Mouse (Mus musculus) spleen, adult 2 months (tissue): ENCODE measurements around the gene Dyrk4. TPM values are rescaled to one million over a fixed set of nuclear protein-coding genes. Genes with fewer than 3 reads are reported as not detected.

ENCODE experiments used
- DNase-seq, 2 experiments: peaks; one replicate each; pipeline versions ENCODE4 v3.0.0 to v3.0.0-alpha.2; 2012 to 2021; ENCODE audit warnings: low spot score in 2 of 2, low read depth in 1 of 2
- H3K27ac ChIP-seq: fragments of 200-500 bp; 2 replicates; pipeline ENCODE4 v1.5.1; 2012; ENCODE audit warnings: low read length, inconsistent platforms; ENCODE audit not compliant: insufficient read depth
- H3K27me3 ChIP-seq: fragments of 200-500 bp; 2 replicates; pipeline ENCODE4 v1.6.1; 2012; ENCODE audit warnings: mild to moderate bottlenecking, moderate library complexity, low read length, inconsistent platforms; ENCODE audit not compliant: control insufficient read depth, insufficient read depth
- H3K36me3 ChIP-seq: fragments of 200-500 bp; 2 replicates; pipeline ENCODE4 v1.6.1; 2012; ENCODE audit warnings: mild to moderate bottlenecking, low read length, inconsistent platforms; ENCODE audit not compliant: control insufficient read depth, insufficient read depth
- H3K4me1 ChIP-seq: fragments of 200-500 bp; 2 replicates; pipeline ENCODE4 v1.6.1; 2011; ENCODE audit warnings: inconsistent platforms; ENCODE audit not compliant: control insufficient read depth, insufficient read depth, insufficient read length
- H3K4me3 ChIP-seq: fragments of 200-500 bp; 2 replicates; pipeline ENCODE4 v1.5.1; 2011; ENCODE audit warnings: mild to moderate bottlenecking, inconsistent platforms; ENCODE audit not compliant: insufficient read depth, insufficient read length; ENCODE audit errors: extremely low read depth
- CTCF ChIP-seq: fragments of 200-500 bp; IDR thresholded peaks from 2 replicates; pipeline ENCODE4 v1.5.1; 2011; ENCODE audit warnings: mild to moderate bottlenecking, inconsistent platforms; ENCODE audit not compliant: insufficient read depth, insufficient read length, insufficient replicate concordance; ENCODE audit errors: extremely low read depth
- POLR2A ChIP-seq: fragments of 200-500 bp; IDR thresholded peaks from 2 replicates; pipeline ENCODE4 v1.6.1; 2011; ENCODE audit warnings: low read depth, low read length, inconsistent platforms
- WGBS: fragments of 180-500 bp; shearing (Covaris S2); methylation state at CpG from one replicate; pipeline ENCODE4 v1.1.7; 2018; 5-methylcytosine and 5-hydroxymethylcytosine counted together
- polyA plus RNA-seq: library from polyadenylated mRNA; depleted of rRNA; stranded (reverse); fragments of >200 nt; gene quantifications from 2 replicates; pipeline ENCODE4 v1.2.3, GENCODE M21; 2012; rRNA removed

Dyrk4 gene
- polyA plus RNA-seq, 1 experiment, result 0.25 TPM

GRCm38 (mm10) chr6:126836628-126837027 is 85.0 kb downstream of the Dyrk4 start:
- DNase-seq, result no peak
- H3K27ac ChIP-seq, result no peak overlapping the region
- H3K27me3 ChIP-seq, result no peaks in the 10 kb centered on the region
- H3K36me3 ChIP-seq, result peaks cover 45% of the 10 kb centered on the region
- H3K4me3 ChIP-seq, result no peak overlapping the region
- TF ChIP-seq CTCF (no peak), POLR2A (no peak)
- 48% methylated on average over 8 of the region's 8 CpGs for WGBS
- no peaks in the 10 kb centered on the region for H3K4me1 ChIP-seq

Other genes with a start within 250 kb of the Dyrk4 start
- gene Kcna6, start 181.2 kb downstream of the Dyrk4 start, polyA plus RNA-seq, result 0.05 and 0.16 TPM in 2 replicates
- 34.2 and 35.2 TPM in 2 replicates for gene Ndufa9, start 72.7 kb downstream of the Dyrk4 start, polyA plus RNA-seq
- gene Akap3, start 68.7 kb downstream of the Dyrk4 start, polyA plus RNA-seq, result not detected in 2 replicates
- gene Rad51ap1, start 17.7 kb upstream of the Dyrk4 start, polyA plus RNA-seq, result 3.2 and 4.1 TPM in 2 replicates
- 3.0 and 4.4 TPM in 2 replicates for gene D6Wsu163e, start 18.1 kb upstream of the Dyrk4 start, polyA plus RNA-seq
- not detected in 2 replicates for gene Fgf6, start 93.7 kb upstream of the Dyrk4 start, polyA plus RNA-seq
- not detected in 2 replicates for gene Fgf23, start 151.1 kb upstream of the Dyrk4 start, polyA plus RNA-seq
- 1.5 and 1.7 TPM in 2 replicates for gene Tigar, start 187.7 kb upstream of the Dyrk4 start, polyA plus RNA-seq
- gene Ccnd2, start 230.4 kb upstream of the Dyrk4 start, polyA plus RNA-seq, result 47.7 and 55.7 TPM in 2 replicates